ENCODE assay signal across 14 mouse cellular contexts in the genomic region with DNA sequence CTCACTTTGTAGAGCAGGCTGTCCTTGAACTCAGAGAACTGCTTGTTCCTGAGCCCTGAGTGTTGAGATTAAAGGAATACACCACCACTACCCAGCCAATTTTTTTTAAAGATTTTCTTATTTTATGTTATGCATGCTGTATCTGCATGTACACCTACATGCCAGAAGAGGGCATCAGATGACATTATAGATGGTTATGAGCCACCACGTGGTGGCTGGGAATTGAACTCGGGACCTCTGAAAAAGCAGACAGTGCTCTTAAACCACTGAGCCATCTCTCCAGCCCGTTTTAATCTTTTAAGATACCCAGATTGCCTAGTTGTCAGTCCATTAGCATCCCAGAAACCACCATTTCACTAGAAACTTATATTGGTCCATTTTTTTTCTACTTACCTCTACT.
"Had no signal": no experiment of that assay in that cellular context is flagged by ENCODE, and none has a peak within 500 bp of the region (broad histone marks: within the 10 kb centered on the region; RNA-seq: fewer than 3 reads in every experiment).

No protein-coding gene starts in this region.

- H3K36me3 ChIP-seq: midbrain, embryonic 15.5 days; stomach, embryonic 15.5 days had no signal

- H3K27ac ChIP-seq: kidney, embryonic 15.5 days; limb, embryonic 15.5 days; liver, embryonic 15.5 days; lung, embryonic 15.5 days; midbrain, embryonic 10.5 days; midbrain, embryonic 15.5 days; neural tube, embryonic 13.5 days; stomach, embryonic 15.5 days had no signal

- H3K4me2 ChIP-seq: kidney, embryonic 15.5 days; limb, embryonic 15.5 days; liver, embryonic 15.5 days; lung, embryonic 15.5 days; midbrain, embryonic 15.5 days; neural tube, embryonic 13.5 days; stomach, embryonic 15.5 days had no signal

- H3K9ac ChIP-seq: kidney, embryonic 15.5 days; limb, embryonic 15.5 days; liver, embryonic 15.5 days; lung, embryonic 15.5 days; midbrain, embryonic 15.5 days; neural tube, embryonic 13.5 days; stomach, embryonic 15.5 days had no signal

- H3K4me3 ChIP-seq: kidney, embryonic 15.5 days; limb, embryonic 15.5 days; liver, embryonic 15.5 days; lung, embryonic 15.5 days; midbrain, embryonic 10.5 days; midbrain, embryonic 15.5 days; neural tube, embryonic 13.5 days; stomach, embryonic 15.5 days had no signal

- DNase-seq: kidney, adult 2 months; kidney, postnatal 25 days; lung, postnatal 4 days; retina, postnatal 1 day; thymus, adult 2 months; thymus, postnatal 25 days had no signal

- ATAC-seq: midbrain, embryonic 15.5 days had no signal

- H3K4me1 ChIP-seq: kidney, embryonic 15.5 days; limb, embryonic 15.5 days; liver, embryonic 15.5 days; lung, embryonic 15.5 days; midbrain, embryonic 10.5 days; midbrain, embryonic 15.5 days; neural tube, embryonic 13.5 days; stomach, embryonic 15.5 days had no signal

- H3K9me3 ChIP-seq: kidney, embryonic 15.5 days; limb, embryonic 15.5 days; liver, embryonic 15.5 days; lung, embryonic 15.5 days; midbrain, embryonic 10.5 days; midbrain, embryonic 15.5 days; neural tube, embryonic 13.5 days; stomach, embryonic 15.5 days had no signal

- H3K27me3 ChIP-seq: limb, embryonic 15.5 days; liver, embryonic 15.5 days; lung, embryonic 15.5 days; midbrain, embryonic 15.5 days; stomach, embryonic 15.5 days had no signal
